Mouse (Mus musculus): ENCODE measurements around the gene Wnt5a.

- TF ChIP-seq CTCF (IDR thresholded peaks at IDR 0.05) (no peak), EP300 (IDR thresholded peaks at IDR 0.05) (no peak)
Observed at GRCm38 (mm10) chr14:28507011-28507410, 2.5 kb downstream of the Wnt5a start.
